Mouse (Mus musculus): Measurements from ENCODE around the gene Rab33b.

Rab33b gene

GRCm38 (mm10) chr3:51511983-51512382 is 28.3 kb downstream of the Rab33b start:
- no peak for DNase-seq (ENCODE audit: low spot score in 2 of 2)

GRCm38 (mm10) chr3:51517467-51517866 is 33.7 kb downstream of the Rab33b start:
- no peak for DNase-seq (ENCODE audit: low spot score in 2 of 2)

GRCm38 (mm10) chr3:51517878-51518762 is 34.4 kb downstream of the Rab33b start:
- DNase-seq (ENCODE audit: low spot score in 2 of 2): no peak

- DNase-seq (ENCODE audit: low spot score in 2 of 2): no peak
Measured at GRCm38 (mm10) chr3:51518763-51519121, 35.0 kb downstream of the Rab33b start.

GRCm38 (mm10) chr3:51521262-51521661 is 37.5 kb downstream of the Rab33b start:
- DNase-seq (ENCODE audit: low spot score in 2 of 2): no peak

- no peak for DNase-seq (ENCODE audit: low spot score in 2 of 2)
Measured at GRCm38 (mm10) chr3:51525186-51525785, 41.6 kb downstream of the Rab33b start.

GRCm38 (mm10) chr3:51526891-51527290 is 43.2 kb downstream of the Rab33b start:
- no peak for DNase-seq (ENCODE audit: low spot score in 2 of 2)

- DNase-seq (ENCODE audit: low spot score in 2 of 2): peak in 1 of 2 experiments; percentile 22
Measured at GRCm38 (mm10) chr3:51531473-51532281, 48.0 kb downstream of the Rab33b start.

- no peak for DNase-seq (ENCODE audit: low spot score in 2 of 2)
Measured at GRCm38 (mm10) chr3:51532282-51532620, 48.5 kb downstream of the Rab33b start.

- no peak for DNase-seq (ENCODE audit: low spot score in 2 of 2)
Measured at GRCm38 (mm10) chr3:51533573-51533972, 49.9 kb downstream of the Rab33b start.

- no peak for DNase-seq (ENCODE audit: low spot score in 2 of 2)
Measured at GRCm38 (mm10) chr3:51534013-51534412, 50.3 kb downstream of the Rab33b start.

- peak; percentile 46 to 70 for DNase-seq (ENCODE audit: low spot score in 2 of 2)
Measured at GRCm38 (mm10) chr3:51539567-51540408, 56.1 kb downstream of the Rab33b start.

GRCm38 (mm10) chr3:51540659-51541058 is 56.9 kb downstream of the Rab33b start:
- no peak for DNase-seq (ENCODE audit: low spot score in 2 of 2)

GRCm38 (mm10) chr3:51544442-51545128 is 60.9 kb downstream of the Rab33b start:
- DNase-seq (ENCODE audit: low spot score in 2 of 2): no peak
